Mouse (Mus musculus) liver, embryonic 12.5 days (tissue): Measurements from ENCODE around the gene Hs3st4. TPM values are rescaled to one million over a fixed set of nuclear protein-coding genes. Genes with fewer than 3 reads are reported as not detected.
A peak's percentile ranks its signal among the peaks of the same experiment; 100 is the strongest.

ENCODE experiments used
- ATAC-seq: fragments of 200-750 bp; cut with Nextera tagmentation; 2 replicates; pipeline ENCODE4 v1.8.0; 2017; ENCODE audit warnings: moderate number of reproducible peaks, mild to moderate bottlenecking, moderate library complexity
- H3K27ac ChIP-seq: fragments of 300-500 bp; sonication (generic); 2 replicates; pipeline ENCODE4 v1.5.1; 2016; ENCODE audit warnings: mild to moderate bottlenecking
- H3K27me3 ChIP-seq: fragments of 300-500 bp; sonication (generic); replicated peaks from 2 replicates; pipeline ENCODE4 v1.6.1; 2016; ENCODE audit warnings: mild to moderate bottlenecking, moderate library complexity
- H3K36me3 ChIP-seq: fragments of 300-500 bp; sonication (generic); 2 replicates; pipeline ENCODE4 v1.6.1; 2016; ENCODE audit warnings: mild to moderate bottlenecking, moderate library complexity
- H3K4me1 ChIP-seq: fragments of 300-500 bp; sonication (generic); 2 replicates; pipeline ENCODE4 v1.6.1; 2016
- H3K4me2 ChIP-seq: fragments of 300-500 bp; sonication (generic); 2 replicates; pipeline ENCODE4 v1.6.1; 2016; ENCODE audit warnings: mild to moderate bottlenecking, moderate library complexity
- H3K4me3 ChIP-seq: fragments of 300-500 bp; sonication (generic); 2 replicates; pipeline ENCODE4 v1.5.1; 2016; ENCODE audit warnings: mild to moderate bottlenecking, moderate library complexity
- H3K9ac ChIP-seq: fragments of 300-500 bp; sonication (generic); 2 replicates; pipeline ENCODE4 v1.6.1; 2016; ENCODE audit warnings: mild to moderate bottlenecking, moderate library complexity
- H3K9me3 ChIP-seq: fragments of 300-500 bp; sonication (generic); replicated peaks from 2 replicates; pipeline ENCODE4 v1.6.1; 2016; ENCODE audit warnings: mild to moderate bottlenecking, moderate library complexity
- WGBS: fragments of 180-500 bp; shearing (Covaris S2); methylation state at CpG from one replicate; pipeline ENCODE4 v1.1.7; 2016; ENCODE audit not compliant: insufficient replicate concordance; 5-methylcytosine and 5-hydroxymethylcytosine counted together
- polyA plus RNA-seq: library from polyadenylated mRNA; unstranded; fragments of >200 nt; fragmentation: Nextera tagmentation; extraction: Ambion mirVana; gene quantifications from 2 replicates; pipeline ENCODE4 v1.2.1, GENCODE M21; 2016

Gene Hs3st4
- polyA plus RNA-seq = not detected in 2 replicates

GRCm38 (mm10) chr7:123982461-123983038 lies at the start of gene Hs3st4:
Gene Hs3st4, plus strand, starts transcription at chr7:123982869.
- 2% methylated on average over 40 of the region's 74 CpGs for WGBS
- ATAC-seq = no peak
- Histone ChIP-seq H3K36me3 (no peaks in the 10 kb centered on the region), H3K4me2 (peak within 1 kb of the TSS; percentile 61), H3K9ac (no peak within 1 kb of the TSS), H3K9me3 (no peaks in the 10 kb centered on the region), H3K4me1 (no peaks in the 10 kb centered on the region), H3K4me3 (peak within 1 kb of the TSS; percentile 45), H3K27ac (no peak within 1 kb of the TSS), H3K27me3 (peaks cover 68% of the 10 kb centered on the region)

DNA sequence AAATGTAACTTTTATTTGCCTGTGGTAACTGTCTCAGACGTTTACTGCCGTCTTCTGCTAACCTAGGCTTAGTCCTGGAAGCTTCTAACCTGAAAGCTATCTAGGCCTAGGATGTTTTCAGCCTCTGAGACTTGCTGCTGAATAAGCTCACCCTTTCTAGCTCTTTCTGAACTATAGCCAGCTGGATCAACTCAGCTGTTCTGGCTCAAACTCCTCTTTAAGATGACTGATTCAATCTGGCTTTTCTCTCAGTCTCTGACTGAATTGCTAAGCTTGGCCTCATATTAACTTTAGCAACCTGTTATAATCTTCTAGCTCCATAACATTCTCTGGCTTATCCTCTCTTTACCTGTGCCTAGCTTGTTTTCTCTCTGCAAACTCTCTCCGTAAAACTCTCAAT lies 35.8 kb upstream of the Hs3st4 start:
- H3K36me3 ChIP-seq = no peaks in the 10 kb centered on the region
- no peak for ATAC-seq
- no peaks in the 10 kb centered on the region for H3K27me3 ChIP-seq
- no peaks in the 10 kb centered on the region for H3K9me3 ChIP-seq
- H3K9ac ChIP-seq = no peak overlapping the region
- H3K4me3 ChIP-seq = no peak overlapping the region
- 65% methylated on average over 3 of the region's 3 CpGs for WGBS
- no peaks in the 10 kb centered on the region for H3K4me1 ChIP-seq
- H3K4me2 ChIP-seq = no peak overlapping the region
- no peak overlapping the region for H3K27ac ChIP-seq

- Histone ChIP-seq H3K27ac (no peak overlapping the region), H3K36me3 (no peaks in the 10 kb centered on the region), H3K4me1 (no peaks in the 10 kb centered on the region), H3K27me3 (no peaks in the 10 kb centered on the region), H3K4me2 (no peak overlapping the region), H3K4me3 (no peak overlapping the region), H3K9me3 (0 out of 2 replicates have a peak, but pooled peaks cover 2% of the 10 kb centered on the region), H3K9ac (no peak overlapping the region)
- 65% methylated on average over 5 of the region's 5 CpGs for WGBS
- no peak for ATAC-seq
These were observed 19.6 kb upstream of the Hs3st4 start for GRCm38 (mm10) chr7:123963021-123963420.

DNA sequence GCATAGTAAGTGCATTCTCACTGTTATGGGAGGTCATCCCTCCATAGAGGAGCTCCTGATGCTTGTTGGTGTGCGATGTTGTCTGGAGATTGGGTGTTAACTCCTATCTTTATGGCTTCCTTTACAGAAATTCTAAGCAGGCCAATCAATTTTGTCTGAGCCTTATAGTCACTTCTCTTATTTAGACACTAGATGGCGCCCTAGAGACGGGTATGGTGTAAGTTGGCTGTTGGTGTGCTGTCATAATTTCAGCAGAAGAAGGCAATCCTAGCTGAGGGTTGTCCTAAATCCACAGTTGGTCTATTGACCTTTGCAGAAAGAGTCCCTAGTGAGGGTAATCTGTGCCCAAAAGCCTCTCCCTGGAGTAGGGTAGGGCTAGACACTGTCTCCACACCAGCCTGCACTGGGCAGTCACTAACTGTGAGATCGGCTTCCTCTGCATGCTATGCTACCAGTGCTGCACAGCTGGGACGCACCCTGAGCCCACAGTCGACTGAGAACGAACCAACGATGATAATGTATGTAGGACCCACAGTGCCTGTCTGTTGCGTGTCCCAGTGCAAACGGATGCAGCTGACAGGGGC lies 18.0 kb upstream of the Hs3st4 start:
- Histone ChIP-seq H3K27me3 (no peaks in the 10 kb centered on the region), H3K27ac (no peak overlapping the region), H3K4me2 (no peak overlapping the region), H3K36me3 (no peaks in the 10 kb centered on the region), H3K4me3 (no peak overlapping the region), H3K4me1 (no peaks in the 10 kb centered on the region), H3K9ac (no peak overlapping the region), H3K9me3 (0 out of 2 replicates have a peak, but pooled peaks cover 2% of the 10 kb centered on the region)
- no peak for ATAC-seq
- WGBS = 42% methylated on average over 10 of the region's 10 CpGs

DNA sequence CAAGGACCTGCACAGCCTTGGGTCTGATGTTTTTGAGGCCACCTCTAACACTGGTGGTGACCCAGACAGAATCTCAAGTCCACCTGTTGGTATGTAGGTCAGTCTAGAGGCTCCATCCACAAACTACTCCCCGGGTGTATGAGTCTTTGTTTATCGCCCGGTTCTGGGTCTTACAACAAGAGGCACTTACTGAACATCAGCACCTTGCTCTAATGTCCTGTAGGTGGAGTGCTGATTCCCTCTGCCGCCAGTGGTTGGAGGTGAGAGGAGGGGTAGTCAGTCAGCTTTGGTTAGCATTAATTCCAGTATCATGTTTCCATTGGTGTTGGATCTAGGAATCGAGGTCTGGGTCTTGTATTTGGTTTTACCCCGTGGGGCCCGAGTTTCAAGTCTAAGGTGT lies 17.2 kb upstream of the Hs3st4 start:
- 54% methylated on average over 7 of the region's 7 CpGs for WGBS
- Histone ChIP-seq H3K27me3 (no peaks in the 10 kb centered on the region), H3K4me1 (no peaks in the 10 kb centered on the region), H3K4me2 (no peak overlapping the region), H3K36me3 (no peaks in the 10 kb centered on the region), H3K9ac (no peak overlapping the region), H3K4me3 (no peak overlapping the region), H3K9me3 (no peaks in the 10 kb centered on the region), H3K27ac (no peak overlapping the region)
- ATAC-seq = no peak

GRCm38 (mm10) chr7:123975441-123975840 lies 7.2 kb upstream of the Hs3st4 start:
- Histone ChIP-seq H3K9ac (no peak overlapping the region), H3K9me3 (no peaks in the 10 kb centered on the region), H3K27me3 (peaks cover 3% of the 10 kb centered on the region), H3K4me1 (no peaks in the 10 kb centered on the region), H3K36me3 (no peaks in the 10 kb centered on the region), H3K4me3 (no peak overlapping the region), H3K27ac (no peak overlapping the region), H3K4me2 (no peak overlapping the region)
- 72% methylated on average over 7 of the region's 7 CpGs for WGBS
- ATAC-seq = no peak

DNA sequence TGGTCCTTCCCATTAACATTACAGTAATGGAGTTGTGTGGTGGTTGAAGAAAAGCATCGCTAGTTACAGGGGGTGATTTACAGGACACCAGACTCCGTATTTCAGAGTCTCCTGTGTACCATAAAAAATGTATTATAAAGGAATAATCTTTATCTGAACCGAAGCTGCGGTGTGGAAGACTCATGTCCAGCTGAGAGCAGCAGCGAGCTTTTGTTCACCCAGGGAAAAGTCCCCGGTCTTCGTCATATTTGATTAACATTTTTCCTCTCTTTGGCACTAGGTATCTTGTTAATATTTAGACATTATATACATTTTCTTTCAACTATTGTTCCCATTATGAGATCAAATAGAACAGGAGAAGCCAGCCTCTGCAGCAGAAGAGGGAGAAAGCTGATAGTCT lies 1.2 kb upstream of the Hs3st4 start:
- Histone ChIP-seq H3K4me3 (no peak overlapping the region), H3K36me3 (no peaks in the 10 kb centered on the region), H3K4me2 (no peak overlapping the region), H3K27me3 (peaks cover 60% of the 10 kb centered on the region), H3K27ac (no peak overlapping the region), H3K9me3 (no peaks in the 10 kb centered on the region), H3K4me1 (no peaks in the 10 kb centered on the region), H3K9ac (no peak overlapping the region)
- WGBS = 35% methylated on average over 7 of the region's 7 CpGs
- ATAC-seq = no peak

DNA sequence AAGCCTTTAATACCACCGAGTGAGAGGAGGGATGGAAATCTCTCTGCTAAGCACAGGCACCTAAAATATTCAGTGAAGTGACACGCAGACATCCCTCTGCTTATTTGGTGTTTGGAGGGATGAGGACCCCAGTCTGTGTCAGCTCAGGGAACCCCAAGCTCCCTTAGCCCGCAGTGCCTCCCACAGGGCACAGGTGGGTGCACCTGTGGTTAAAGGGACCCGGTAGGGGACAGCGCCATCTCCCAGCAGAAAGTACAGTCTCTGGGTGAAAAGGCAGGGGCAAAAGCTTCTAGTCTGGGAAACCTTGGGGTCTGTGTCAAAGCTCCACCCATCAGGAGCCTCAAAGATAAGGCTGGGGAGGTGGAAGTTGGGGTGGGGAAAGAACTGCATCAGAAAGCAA lies 659 bp upstream of the Hs3st4 start:
- no peak overlapping the region for H3K4me3 ChIP-seq
- 4% methylated on average over 5 of the region's 5 CpGs for WGBS

DNA sequence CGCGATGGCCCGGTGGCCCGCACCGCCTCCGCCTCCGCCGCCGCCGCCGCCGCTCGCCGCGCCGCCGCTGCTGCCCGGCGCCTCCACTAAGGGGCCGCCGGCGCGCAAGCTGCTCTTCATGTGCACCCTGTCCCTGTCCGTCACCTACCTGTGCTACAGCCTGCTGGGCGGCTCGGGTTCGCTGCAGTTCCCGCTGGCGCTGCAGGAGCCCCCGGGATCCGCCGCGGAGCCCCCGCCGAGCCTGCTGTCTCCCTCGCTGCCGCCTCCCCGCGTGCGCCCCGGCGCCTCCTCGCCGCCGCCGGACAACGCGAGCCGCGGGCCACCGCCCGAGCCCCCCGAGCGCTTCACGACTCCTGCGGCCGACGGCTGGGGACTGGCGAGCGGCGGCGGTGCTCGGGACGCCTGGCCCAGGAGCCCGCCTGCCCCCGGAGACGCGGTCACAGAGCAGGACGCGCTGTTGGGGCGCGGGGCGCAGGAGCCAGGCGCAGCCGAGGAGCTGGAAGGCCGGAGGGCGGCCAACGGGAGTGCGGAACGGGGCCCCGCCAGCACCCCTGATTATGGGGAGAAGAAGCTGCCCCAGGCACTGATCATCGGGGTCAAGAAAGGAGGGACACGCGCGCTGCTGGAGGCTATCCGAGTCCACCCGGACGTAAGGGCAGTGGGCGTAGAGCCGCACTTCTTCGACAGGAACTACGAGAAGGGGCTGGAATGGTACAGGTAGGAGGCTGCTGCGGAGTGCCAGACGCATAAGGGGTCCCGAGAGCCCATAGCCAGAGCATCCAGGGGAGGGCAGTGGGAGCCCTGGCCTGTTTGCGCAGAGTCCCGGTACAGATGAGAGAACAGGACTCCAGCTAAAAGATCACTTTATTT lies 743 bp downstream of the Hs3st4 start:
- H3K27me3 ChIP-seq = peaks cover 68% of the 10 kb centered on the region
- no peaks in the 10 kb centered on the region for H3K9me3 ChIP-seq
- no peak overlapping the region for H3K9ac ChIP-seq
- ATAC-seq = no peak
- no peaks in the 10 kb centered on the region for H3K36me3 ChIP-seq
- no peaks in the 10 kb centered on the region for H3K4me1 ChIP-seq
- no peak overlapping the region for H3K27ac ChIP-seq
- peak overlapping the region; percentile 53 for H3K4me2 ChIP-seq
- H3K4me3 ChIP-seq = peak overlapping the region; percentile 34
- 2% methylated on average over 81 of the region's 97 CpGs for WGBS

More for the DNA sequence above, 659 bp upstream of the Hs3st4 start:
- H3K9me3 ChIP-seq = no peaks in the 10 kb centered on the region
- no peak overlapping the region for H3K9ac ChIP-seq
- H3K27ac ChIP-seq = no peak overlapping the region
- peaks cover 66% of the 10 kb centered on the region for H3K27me3 ChIP-seq
- no peak overlapping the region for H3K4me2 ChIP-seq
- no peak for ATAC-seq
- H3K4me1 ChIP-seq = no peaks in the 10 kb centered on the region
- no peaks in the 10 kb centered on the region for H3K36me3 ChIP-seq

DNA sequence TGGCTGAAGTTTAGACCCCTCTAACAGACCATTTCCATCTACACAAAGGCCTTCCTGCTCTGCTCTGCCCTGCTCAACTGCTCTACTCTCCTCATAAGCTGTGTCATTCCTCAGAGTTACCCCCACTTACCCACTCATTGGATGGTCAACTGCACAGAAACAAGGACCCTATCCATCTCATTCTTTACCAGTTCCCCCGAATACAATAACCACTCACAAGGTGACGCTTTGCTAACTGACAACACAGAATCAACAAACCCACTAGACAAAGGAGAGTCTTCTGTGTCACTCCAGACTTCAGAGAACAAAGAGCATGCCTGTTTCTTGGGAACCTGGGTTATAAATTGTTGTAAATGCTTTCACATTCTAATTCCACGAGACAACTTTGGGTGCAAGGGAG lies 9.5 kb downstream of the Hs3st4 start:
- H3K27ac ChIP-seq = no peak overlapping the region
- H3K4me2 ChIP-seq = no peak overlapping the region
- no peak overlapping the region for H3K4me3 ChIP-seq
- no peak for ATAC-seq
- H3K9ac ChIP-seq = no peak overlapping the region
- H3K4me1 ChIP-seq = no peaks in the 10 kb centered on the region
- H3K27me3 ChIP-seq = 0 out of 2 replicates have a peak, but pooled peaks cover 1% of the 10 kb centered on the region
- 68% methylated on average over 3 of the region's 3 CpGs for WGBS
- H3K9me3 ChIP-seq = no peaks in the 10 kb centered on the region
- H3K36me3 ChIP-seq = no peaks in the 10 kb centered on the region

GRCm38 (mm10) chr7:123997266-123997665 lies 14.6 kb downstream of the Hs3st4 start:
- Histone ChIP-seq H3K9ac (no peak overlapping the region), H3K27ac (no peak overlapping the region), H3K4me2 (no peak overlapping the region), H3K4me1 (no peaks in the 10 kb centered on the region), H3K9me3 (no peaks in the 10 kb centered on the region; the same call in 1 of the 2 replicates), H3K36me3 (no peaks in the 10 kb centered on the region), H3K4me3 (no peak overlapping the region), H3K27me3 (no peaks in the 10 kb centered on the region)
- no peak for ATAC-seq
- 33% methylated on average over 3 of the region's 3 CpGs for WGBS

DNA sequence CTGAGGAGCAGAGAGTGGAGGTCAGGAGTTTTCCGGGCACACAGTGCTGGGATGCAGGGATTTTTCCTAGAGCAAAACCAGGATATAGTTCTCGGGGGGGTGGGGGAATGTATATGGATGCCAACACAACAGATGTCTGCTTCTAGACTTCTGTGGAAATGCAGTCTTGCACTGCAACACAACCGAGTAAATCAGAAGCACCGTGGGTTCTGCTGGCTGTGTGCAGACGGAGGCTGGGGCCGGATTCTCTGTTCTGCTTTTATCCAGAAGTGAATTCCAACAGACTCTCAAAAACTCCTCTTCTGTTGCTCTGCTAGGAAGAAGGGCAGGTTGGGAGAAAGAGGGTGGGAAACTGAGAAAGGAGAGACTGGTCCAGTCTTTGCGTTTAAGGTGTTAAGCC lies 15.9 kb downstream of the Hs3st4 start:
- no peak overlapping the region for H3K4me3 ChIP-seq
- no peaks in the 10 kb centered on the region for H3K36me3 ChIP-seq
- ATAC-seq = no peak
- no peaks in the 10 kb centered on the region for H3K27me3 ChIP-seq
- no peak overlapping the region for H3K9ac ChIP-seq
- 61% methylated on average over 7 of the region's 7 CpGs for WGBS
- no peaks in the 10 kb centered on the region; the same call in 1 of the 2 replicates for H3K9me3 ChIP-seq
- no peaks in the 10 kb centered on the region for H3K4me1 ChIP-seq
- H3K4me2 ChIP-seq = no peak overlapping the region
- H3K27ac ChIP-seq = no peak overlapping the region
